Mouse (Mus musculus) forebrain, embryonic 10.5 days (tissue): ENCODE measurements around the gene Olfr572. TPM values are rescaled to one million over a fixed set of nuclear protein-coding genes. Genes with fewer than 3 reads are reported as not detected.

Experiments used
- DNase-seq: peaks from one replicate; pipeline ENCODE4 v3.0.0-alpha.2; 2017; ENCODE audit warnings: low spot score; ENCODE audit errors: extremely low spot score
- H3K27ac ChIP-seq: fragments of 300-500 bp; sonication (generic); 2 replicates; pipeline ENCODE4 v1.5.1; 2016; ENCODE audit warnings: mild to moderate bottlenecking
- H3K27me3 ChIP-seq: fragments of 300-500 bp; sonication (generic); 2 replicates; pipeline ENCODE4 v1.6.1; 2016; ENCODE audit warnings: mild to moderate bottlenecking; ENCODE audit not compliant: poor library complexity, severe bottlenecking
- H3K36me3 ChIP-seq: fragments of 300-500 bp; sonication (generic); replicated peaks from 2 replicates; pipeline ENCODE4 v1.6.1; 2016; ENCODE audit warnings: mild to moderate bottlenecking, moderate library complexity
- H3K4me1 ChIP-seq: fragments of 300-500 bp; sonication (generic); 2 replicates; pipeline ENCODE4 v1.6.1; 2016
- H3K4me3 ChIP-seq: fragments of 300-500 bp; sonication (generic); 2 replicates; pipeline ENCODE4 v1.5.1; 2016; ENCODE audit warnings: mild to moderate bottlenecking, moderate library complexity
- H3K9me3 ChIP-seq: fragments of 300-500 bp; sonication (generic); 2 replicates; pipeline ENCODE4 v1.6.1; 2016; ENCODE audit warnings: mild to moderate bottlenecking, moderate library complexity
- WGBS: fragments of 180-500 bp; shearing (Covaris S2); methylation state at CpG from one replicate; pipeline ENCODE4 v1.1.7; 2016; 5-methylcytosine and 5-hydroxymethylcytosine counted together
- polyA plus RNA-seq: library from polyadenylated mRNA; unstranded; fragments of >200 nt; fragmentation: Nextera tagmentation; extraction: Ambion mirVana; gene quantifications from 2 replicates; pipeline ENCODE4 v1.2.1, GENCODE M21; 2016

The Olfr572 gene
- polyA plus RNA-seq, result not detected in 2 replicates

GRCm38 (mm10) chr7:102924109-102924508 is at the start of gene Olfr572:
Gene Olfr572 (plus strand): TSS chr7:102924409.
- Histone ChIP-seq H3K4me1 (no peaks in the 10 kb centered on the region), H3K27ac (no peak within 1 kb of the TSS), H3K9me3 (no peaks in the 10 kb centered on the region), H3K27me3 (no peaks in the 10 kb centered on the region), H3K36me3 (no peaks in the 10 kb centered on the region), H3K4me3 (no peak within 1 kb of the TSS)
- no peak for DNase-seq
- WGBS, result 64% methylated on average over 1 of the region's 1 CpGs

- H3K27me3 ChIP-seq, result no peaks in the 10 kb centered on the region
- no peaks in the 10 kb centered on the region for H3K4me1 ChIP-seq
- H3K9me3 ChIP-seq, result no peaks in the 10 kb centered on the region
- no peak within 1 kb of the TSS for H3K4me3 ChIP-seq
- H3K36me3 ChIP-seq, result no peaks in the 10 kb centered on the region
- H3K27ac ChIP-seq, result no peak within 1 kb of the TSS
- no peak for DNase-seq
Measured at GRCm38 (mm10) chr7:102876822-102877221, 47.4 kb upstream of the Olfr572 start, which contains the start of gene Olfr568. Gene Olfr568 (plus strand): TSS chr7:102877122.

GRCm38 (mm10) chr7:102890782-102891181 is 33.4 kb upstream of the Olfr572 start, which contains the start of gene Olfr569:
Gene Olfr569 (minus strand): TSS chr7:102890882.
- no peaks in the 10 kb centered on the region for H3K4me1 ChIP-seq
- no peak within 1 kb of the TSS for H3K4me3 ChIP-seq
- H3K36me3 ChIP-seq, result no peaks in the 10 kb centered on the region
- WGBS, result 74% methylated on average over 3 of the region's 3 CpGs
- H3K27me3 ChIP-seq, result no peaks in the 10 kb centered on the region
- H3K9me3 ChIP-seq, result no peaks in the 10 kb centered on the region
- no peak for DNase-seq
- no peak within 1 kb of the TSS for H3K27ac ChIP-seq

- Histone ChIP-seq H3K4me3 (no peak overlapping the region), H3K27ac (no peak overlapping the region), H3K36me3 (no peaks in the 10 kb centered on the region), H3K9me3 (no peaks in the 10 kb centered on the region), H3K27me3 (no peaks in the 10 kb centered on the region), H3K4me1 (no peaks in the 10 kb centered on the region)
- WGBS, result 65% methylated on average over 1 of the region's 1 CpGs
- DNase-seq, result no peak
Measured at GRCm38 (mm10) chr7:102915261-102915660, 8.9 kb upstream of the Olfr572 start.

- DNase-seq, result no peak
- Histone ChIP-seq H3K9me3 (no peaks in the 10 kb centered on the region), H3K4me3 (no peak overlapping the region), H3K27me3 (no peaks in the 10 kb centered on the region), H3K4me1 (no peaks in the 10 kb centered on the region), H3K27ac (no peak overlapping the region), H3K36me3 (no peaks in the 10 kb centered on the region)
- 82% methylated on average over 5 of the region's 5 CpGs for WGBS
Measured at GRCm38 (mm10) chr7:102916405-102916804, 7.8 kb upstream of the Olfr572 start.

- DNase-seq, result no peak
- H3K4me1 ChIP-seq, result no peaks in the 10 kb centered on the region
- H3K27ac ChIP-seq, result no peak within 1 kb of the TSS
- H3K27me3 ChIP-seq, result no peaks in the 10 kb centered on the region
- no peaks in the 10 kb centered on the region for H3K9me3 ChIP-seq
- WGBS, result 68% methylated on average over 4 of the region's 4 CpGs
- no peak within 1 kb of the TSS for H3K4me3 ChIP-seq
- H3K36me3 ChIP-seq, result no peaks in the 10 kb centered on the region
Measured at GRCm38 (mm10) chr7:102917032-102917875, 7.0 kb upstream of the Olfr572 start, which contains the start of gene Olfr571. Gene Olfr571 (minus strand): TSS chr7:102917536.

GRCm38 (mm10) chr7:102919632-102920031 is 4.6 kb upstream of the Olfr572 start:
- Histone ChIP-seq H3K4me1 (no peaks in the 10 kb centered on the region), H3K36me3 (no peaks in the 10 kb centered on the region), H3K9me3 (no peaks in the 10 kb centered on the region), H3K27me3 (no peaks in the 10 kb centered on the region), H3K27ac (no peak overlapping the region), H3K4me3 (no peak overlapping the region)
- WGBS, result 6% methylated on average over 1 of the region's 1 CpGs
- DNase-seq, result no peak

- WGBS, result 82% methylated on average over 3 of the region's 3 CpGs
- Histone ChIP-seq H3K27me3 (no peaks in the 10 kb centered on the region), H3K27ac (no peak overlapping the region), H3K4me3 (no peak overlapping the region), H3K36me3 (no peaks in the 10 kb centered on the region), H3K9me3 (no peaks in the 10 kb centered on the region), H3K4me1 (no peaks in the 10 kb centered on the region)
- DNase-seq, result no peak
Measured at GRCm38 (mm10) chr7:102927105-102927504, 2.9 kb downstream of the Olfr572 start.

- H3K27me3 ChIP-seq, result no peaks in the 10 kb centered on the region
- H3K4me1 ChIP-seq, result no peaks in the 10 kb centered on the region
- no peak for DNase-seq
- no peaks in the 10 kb centered on the region for H3K36me3 ChIP-seq
- WGBS, result 100% methylated on average over 2 of the region's 2 CpGs
- no peak within 1 kb of the TSS for H3K4me3 ChIP-seq
- H3K27ac ChIP-seq, result no peak within 1 kb of the TSS
- H3K9me3 ChIP-seq, result no peaks in the 10 kb centered on the region
Measured at GRCm38 (mm10) chr7:102942475-102942874, 18.3 kb downstream of the Olfr572 start, which contains the start of gene Olfr573-ps1. Gene Olfr573-ps1 (minus strand): TSS chr7:102942575.

GRCm38 (mm10) chr7:102943417-102943816 is 19.2 kb downstream of the Olfr572 start:
- Histone ChIP-seq H3K27ac (no peak overlapping the region), H3K36me3 (no peaks in the 10 kb centered on the region), H3K27me3 (no peaks in the 10 kb centered on the region), H3K9me3 (no peaks in the 10 kb centered on the region), H3K4me1 (no peaks in the 10 kb centered on the region), H3K4me3 (no peak overlapping the region)
- WGBS, result 82% methylated on average over 1 of the region's 1 CpGs
- no peak for DNase-seq

- 87% methylated on average over 1 of the region's 1 CpGs for WGBS
- no peak for DNase-seq
Measured at GRCm38 (mm10) chr7:102948167-102948566, 24.0 kb downstream of the Olfr572 start, which contains the start of gene Olfr574. Gene Olfr574 (plus strand): TSS chr7:102948467.

GRCm38 (mm10) chr7:102950732-102951131 is 26.5 kb downstream of the Olfr572 start:
- 83% methylated on average over 1 of the region's 1 CpGs for WGBS
- no peaks in the 10 kb centered on the region for H3K27me3 ChIP-seq
- H3K9me3 ChIP-seq, result no peaks in the 10 kb centered on the region
- H3K4me1 ChIP-seq, result no peaks in the 10 kb centered on the region
- H3K27ac ChIP-seq, result no peak overlapping the region
- DNase-seq, result no peak
- H3K4me3 ChIP-seq, result no peak overlapping the region
- H3K36me3 ChIP-seq, result no peaks in the 10 kb centered on the region

More at GRCm38 (mm10) chr7:102948167-102948566, 24.0 kb downstream of the Olfr572 start, which contains the start of gene Olfr574:
- H3K27me3 ChIP-seq, result no peaks in the 10 kb centered on the region
- H3K27ac ChIP-seq, result no peak within 1 kb of the TSS
- H3K9me3 ChIP-seq, result no peaks in the 10 kb centered on the region
- no peaks in the 10 kb centered on the region for H3K36me3 ChIP-seq
- H3K4me3 ChIP-seq, result no peak within 1 kb of the TSS
- no peaks in the 10 kb centered on the region for H3K4me1 ChIP-seq

- H3K27ac ChIP-seq, result no peak overlapping the region
- no peaks in the 10 kb centered on the region for H3K36me3 ChIP-seq
- H3K4me1 ChIP-seq, result no peaks in the 10 kb centered on the region
- DNase-seq, result no peak
- no peaks in the 10 kb centered on the region for H3K9me3 ChIP-seq
- no peak overlapping the region for H3K4me3 ChIP-seq
- WGBS, result 71% methylated on average over 3 of the region's 3 CpGs
- H3K27me3 ChIP-seq, result no peaks in the 10 kb centered on the region
Measured at GRCm38 (mm10) chr7:102958137-102958536, 33.9 kb downstream of the Olfr572 start.
